Mouse (Mus musculus) midbrain, embryonic 14.5 days (tissue): ENCODE data around the gene Nudcd2. TPM values are rescaled to one million over a fixed set of nuclear protein-coding genes. Genes with fewer than 3 reads are reported as not detected.

Source experiments
- ATAC-seq: fragments of 200-750 bp; cut with Nextera tagmentation; 2 replicates; pipeline ENCODE4 v1.8.0; 2017; ENCODE audit warnings: moderate number of reproducible peaks, moderate library complexity; ENCODE audit not compliant: low FRiP score, low TSS enrichment
- DNase-seq: peaks from one replicate; pipeline ENCODE4 v3.0.0-alpha.2; 2015
- H3K27ac ChIP-seq: fragments of 300-500 bp; sonication (generic); replicated peaks from 2 replicates; pipeline ENCODE4 v1.5.1; 2014; ENCODE audit warnings: mild to moderate bottlenecking, low read depth, low read length, moderate library complexity
- H3K27me3 ChIP-seq: fragments of 300-500 bp; sonication (generic); 2 replicates; pipeline ENCODE4 v1.6.1; 2014; ENCODE audit warnings: low read length, control low read depth, mixed read lengths; ENCODE audit not compliant: control insufficient read depth, insufficient read depth
- H3K36me3 ChIP-seq: fragments of 300-500 bp; sonication (generic); 2 replicates; pipeline ENCODE4 v1.6.1; 2014; ENCODE audit warnings: low read length, control low read depth; ENCODE audit not compliant: control insufficient read depth, insufficient read depth
- H3K4me1 ChIP-seq: fragments of 300-500 bp; sonication (generic); 2 replicates; pipeline ENCODE4 v1.6.1; 2014; ENCODE audit warnings: mild to moderate bottlenecking, antibody characterized with exemption, low read length, control low read depth; ENCODE audit not compliant: control insufficient read depth, insufficient read depth
- H3K4me2 ChIP-seq: fragments of 300-500 bp; sonication (generic); 2 replicates; pipeline ENCODE4 v1.6.1; 2014; ENCODE audit warnings: mild to moderate bottlenecking, low read length, moderate library complexity
- H3K4me3 ChIP-seq: fragments of 300-500 bp; sonication (generic); replicated peaks from 2 replicates; pipeline ENCODE4 v1.5.1; 2014; ENCODE audit warnings: low read depth, low read length
- H3K9ac ChIP-seq: fragments of 300-500 bp; sonication (generic); replicated peaks from 2 replicates; pipeline ENCODE4 v1.6.1; 2014; ENCODE audit warnings: mild to moderate bottlenecking, low read length, moderate library complexity
- H3K9me3 ChIP-seq: fragments of 300-500 bp; sonication (generic); 2 replicates; pipeline ENCODE4 v1.6.1; 2016; ENCODE audit warnings: low read length, control low read depth, mixed read lengths; ENCODE audit not compliant: control insufficient read depth
- WGBS: fragments of 180-500 bp; shearing (Covaris S2); extraction: QIAGEN DNeasy Blood & Tissue Kit; methylation state at CpG from one replicate; pipeline ENCODE4 v1.1.7; 2014; 5-methylcytosine and 5-hydroxymethylcytosine counted together
- polyA plus RNA-seq: library from polyadenylated mRNA; unstranded; fragments of >200 nt; fragmentation: Nextera tagmentation; extraction: Ambion mirVana; gene quantifications from 2 replicates; pipeline ENCODE4 v1.2.1, GENCODE M21; 2014

Nudcd2 gene
- polyA plus RNA-seq, 1 experiment from 2014 or later: 74.9 TPM

- WGBS: 59% methylated on average over 12 of the region's 12 CpGs
- DNase-seq (peak; percentile 88), ATAC-seq (no peak)
- H3K27ac ChIP-seq: no peak overlapping the region
- H3K36me3 ChIP-seq: no peaks in the 10 kb centered on the region
- no peaks in the 10 kb centered on the region for H3K9me3 ChIP-seq
- no peaks in the 10 kb centered on the region for H3K27me3 ChIP-seq
- no peak overlapping the region for H3K4me3 ChIP-seq
- H3K9ac ChIP-seq: no peak overlapping the region
- no peaks in the 10 kb centered on the region for H3K4me1 ChIP-seq
- no peak overlapping the region for H3K4me2 ChIP-seq
Measured at GRCm38 (mm10) chr11:40775315-40776269, 42.1 kb downstream of the Nudcd2 start.

GRCm38 (mm10) chr11:40781857-40782256 is 48.4 kb downstream of the Nudcd2 start:
- WGBS: 58% methylated on average over 2 of the region's 2 CpGs
- no peak for ATAC-seq

GRCm38 (mm10) chr11:40783346-40783745 is 49.9 kb downstream of the Nudcd2 start:
- no peak overlapping the region for H3K4me2 ChIP-seq
- 95% methylated on average over 1 of the region's 1 CpGs for whole genome bisulfite sequencing
- DNase-seq (no peak), ATAC-seq (no peak)
- no peak overlapping the region for H3K4me3 ChIP-seq
- no peaks in the 10 kb centered on the region for H3K36me3 ChIP-seq
- no peaks in the 10 kb centered on the region for H3K9me3 ChIP-seq
- H3K27ac ChIP-seq: no peak overlapping the region
- no peaks in the 10 kb centered on the region for H3K4me1 ChIP-seq
- no peak overlapping the region for H3K9ac ChIP-seq
- no peaks in the 10 kb centered on the region for H3K27me3 ChIP-seq

More at GRCm38 (mm10) chr11:40781857-40782256, 48.4 kb downstream of the Nudcd2 start:
- no peaks in the 10 kb centered on the region for H3K27me3 ChIP-seq
- no peak overlapping the region for H3K4me2 ChIP-seq
- H3K4me1 ChIP-seq: no peaks in the 10 kb centered on the region
- no peak overlapping the region for H3K27ac ChIP-seq
- no peak overlapping the region for H3K9ac ChIP-seq
- no peak overlapping the region for H3K4me3 ChIP-seq
- no peaks in the 10 kb centered on the region for H3K9me3 ChIP-seq
- DNase-seq: no peak
- H3K36me3 ChIP-seq: no peaks in the 10 kb centered on the region

GRCm38 (mm10) chr11:40784326-40784725 is 50.9 kb downstream of the Nudcd2 start:
- no peak for ATAC-seq
- WGBS: 81% methylated on average over 8 of the region's 8 CpGs
- H3K27me3 ChIP-seq: no peaks in the 10 kb centered on the region
- H3K9ac ChIP-seq: no peak overlapping the region
- no peaks in the 10 kb centered on the region for H3K36me3 ChIP-seq
- H3K4me2 ChIP-seq: no peak overlapping the region
- H3K27ac ChIP-seq: no peak overlapping the region
- H3K4me1 ChIP-seq: no peaks in the 10 kb centered on the region
- H3K9me3 ChIP-seq: no peaks in the 10 kb centered on the region
- no peak overlapping the region for H3K4me3 ChIP-seq
- DNase-seq: no peak

GRCm38 (mm10) chr11:40786900-40787299 is 53.4 kb downstream of the Nudcd2 start:
- Histone ChIP-seq H3K4me3 (no peak overlapping the region), H3K4me2 (no peak overlapping the region), H3K9me3 (no peaks in the 10 kb centered on the region), H3K36me3 (no peaks in the 10 kb centered on the region), H3K27ac (no peak overlapping the region), H3K9ac (no peak overlapping the region), H3K4me1 (no peaks in the 10 kb centered on the region), H3K27me3 (no peaks in the 10 kb centered on the region)
- WGBS: 65% methylated on average over 2 of the region's 2 CpGs
- DNase-seq: no peak
- no peak for ATAC-seq

Other genes starting within 250 kb of the Nudcd2 start
- gene Mat2b, start 38.5 kb upstream of the Nudcd2 start, polyA plus RNA-seq: 55.3 and 69.9 TPM in 2 replicates
- gene Hmmr, start 245 bp upstream of the Nudcd2 start, polyA plus RNA-seq: 5.1 and 8.7 TPM in 2 replicates
- gene Ccng1, start 21.6 kb downstream of the Nudcd2 start, polyA plus RNA-seq: 31.0 and 43.6 TPM in 2 replicates